Mouse (Mus musculus): ENCODE results near the gene Snrpb.

DNA sequence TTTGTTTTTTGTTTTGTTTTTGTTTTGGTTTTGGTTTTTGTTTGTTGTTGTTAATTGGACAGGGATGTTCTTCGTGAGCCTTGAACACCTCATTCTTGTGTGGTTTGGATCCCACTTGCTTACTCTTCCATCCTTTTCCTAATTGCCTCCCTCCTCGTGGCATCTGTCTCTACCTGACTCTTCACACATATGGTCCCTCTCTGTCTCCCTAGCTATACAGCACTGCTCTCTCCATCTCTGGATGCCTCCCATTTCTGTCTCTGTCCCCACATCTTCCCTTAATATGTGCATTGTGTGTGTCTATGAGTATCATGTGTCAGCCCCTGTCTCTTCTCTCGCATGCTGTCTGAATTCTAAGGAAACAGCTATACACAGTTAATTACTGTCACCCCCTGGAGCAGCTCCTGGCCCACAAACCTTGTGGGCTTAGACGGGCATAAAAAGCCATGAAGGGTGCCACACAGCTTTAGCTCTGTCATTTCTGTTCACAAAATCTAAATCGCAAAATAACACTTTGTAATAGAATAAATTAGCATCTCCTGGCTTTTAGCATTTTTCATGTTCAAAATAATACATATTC lies 33.0 kb downstream of the Snrpb start:
- TF ChIP-seq CTCF (IDR thresholded peaks at IDR 0.05) = no peak
- TF ChIP-seq EP300 (IDR thresholded peaks at IDR 0.05) = no peak
